Mouse (Mus musculus) liver, embryonic 11.5 days (tissue): ENCODE measurements around the gene Scn3b. TPM values are rescaled to one million over a fixed set of nuclear protein-coding genes. Genes with fewer than 3 reads are reported as not detected.

Source experiments
- ATAC-seq: fragments of 200-750 bp; cut with Nextera tagmentation; replicated peaks from 2 replicates; pipeline ENCODE4 v1.8.0; 2017; ENCODE audit warnings: moderate number of reproducible peaks, mild to moderate bottlenecking, moderate TSS enrichment, moderate library complexity; ENCODE audit not compliant: low FRiP score
- DNase-seq: peaks from one replicate; pipeline ENCODE4 v3.0.0-alpha.2; 2017; ENCODE audit warnings: low spot score
- H3K27ac ChIP-seq: fragments of 300-500 bp; sonication (generic); 2 replicates; pipeline ENCODE4 v1.5.1; 2014; ENCODE audit warnings: mild to moderate bottlenecking, low read depth, low read length, control low read depth
- H3K27me3 ChIP-seq: fragments of 300-500 bp; sonication (generic); replicated peaks from 2 replicates; pipeline ENCODE4 v1.6.1; 2014; ENCODE audit warnings: low read length, mixed read lengths; ENCODE audit not compliant: control insufficient read depth, insufficient read depth
- H3K36me3 ChIP-seq: fragments of 300-500 bp; sonication (generic); 2 replicates; pipeline ENCODE4 v1.6.1; 2014; ENCODE audit warnings: mild to moderate bottlenecking, low read length, moderate library complexity, mixed read lengths; ENCODE audit not compliant: control insufficient read depth, insufficient read depth
- H3K4me1 ChIP-seq: fragments of 300-500 bp; sonication (generic); replicated peaks from 2 replicates; pipeline ENCODE4 v1.6.1; 2014; ENCODE audit warnings: low read length, mixed read lengths; ENCODE audit not compliant: control insufficient read depth, insufficient read depth
- H3K4me2 ChIP-seq: fragments of 300-500 bp; sonication (generic); 2 replicates; pipeline ENCODE4 v1.6.1; 2014; ENCODE audit warnings: mild to moderate bottlenecking, control low read depth, moderate library complexity
- H3K4me3 ChIP-seq: fragments of 300-500 bp; sonication (generic); 2 replicates; pipeline ENCODE4 v1.5.1; 2014; ENCODE audit warnings: low read depth, low read length, control low read depth
- H3K9ac ChIP-seq: fragments of 300-500 bp; sonication (generic); 2 replicates; pipeline ENCODE4 v1.6.1; 2014; ENCODE audit warnings: low read depth, low read length, control low read depth
- H3K9me3 ChIP-seq: fragments of 300-500 bp; sonication (generic); 2 replicates; pipeline ENCODE4 v1.6.1; 2016; ENCODE audit warnings: low read length, inconsistent platforms, mixed read lengths; ENCODE audit not compliant: control insufficient read depth
- WGBS: fragments of 180-500 bp; shearing (Covaris S2); extraction: QIAGEN DNeasy Blood & Tissue Kit; methylation state at CpG from one replicate; pipeline ENCODE4 v1.1.7; 2014; 5-methylcytosine and 5-hydroxymethylcytosine counted together
- polyA plus RNA-seq: library from polyadenylated mRNA; unstranded; fragments of >200 nt; fragmentation: Nextera tagmentation; extraction: Ambion mirVana; gene quantifications from 2 replicates; pipeline ENCODE4 v1.2.1, GENCODE M21; 2014

The Scn3b gene
- polyA plus RNA-seq, 1 experiment from 2014 or later = 0.22 TPM

DNA sequence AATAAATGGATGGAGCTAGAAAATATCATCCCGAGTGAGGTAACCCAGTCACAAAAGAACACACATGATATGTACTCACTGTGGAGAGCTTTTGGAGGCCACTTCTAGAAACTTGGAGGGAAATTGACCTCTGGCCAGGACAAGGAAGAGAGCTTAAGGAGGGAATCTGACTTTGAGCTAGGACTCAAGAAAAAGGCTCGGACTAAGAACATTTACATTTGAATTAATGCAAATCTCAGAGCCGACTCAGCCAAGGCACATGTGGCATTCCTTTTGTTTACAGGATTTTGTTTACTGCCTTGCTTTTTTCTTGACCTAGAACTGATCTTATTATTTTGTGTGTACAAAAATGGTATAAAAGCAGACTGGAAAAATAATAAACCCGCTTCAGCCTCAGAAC is 29.3 kb upstream of the Scn3b start:
- H3K27me3 ChIP-seq = peaks cover 12% of the 10 kb centered on the region
- H3K4me1 ChIP-seq = peaks cover 2% of the 10 kb centered on the region; the same call in 1 of the 2 replicates
- no peak overlapping the region for H3K4me2 ChIP-seq
- no peak overlapping the region for H3K4me3 ChIP-seq
- H3K9ac ChIP-seq = no peak overlapping the region
- no peaks in the 10 kb centered on the region for H3K9me3 ChIP-seq
- H3K27ac ChIP-seq = no peak overlapping the region
- H3K36me3 ChIP-seq = no peaks in the 10 kb centered on the region
- DNase-seq = no peak
- no peak for ATAC-seq
- 34% methylated on average over 4 of the region's 4 CpGs for WGBS

DNA sequence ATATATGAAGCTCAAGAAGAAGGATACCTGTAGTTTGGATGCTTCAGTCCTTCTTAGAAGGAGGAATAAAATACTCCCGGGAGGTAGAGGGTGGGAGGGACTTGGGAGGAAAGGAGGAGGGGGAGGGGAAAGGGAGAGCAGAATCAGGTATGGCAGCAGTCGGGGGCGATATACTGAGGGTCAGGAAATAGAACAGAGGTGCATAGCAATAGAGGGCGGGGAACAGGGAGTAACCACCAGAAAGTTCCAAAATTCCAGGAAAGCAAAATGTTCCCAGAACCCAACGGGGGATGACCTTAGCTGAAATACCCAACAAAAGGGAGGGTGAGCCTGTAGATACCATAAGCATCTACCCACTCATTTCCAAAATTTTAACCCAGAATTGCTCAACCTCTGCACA is 28.7 kb upstream of the Scn3b start:
- Histone ChIP-seq H3K27ac (no peak overlapping the region), H3K27me3 (peaks cover 12% of the 10 kb centered on the region), H3K36me3 (no peaks in the 10 kb centered on the region), H3K4me3 (no peak overlapping the region), H3K9ac (no peak overlapping the region), H3K4me2 (no peak overlapping the region), H3K9me3 (no peaks in the 10 kb centered on the region), H3K4me1 (peaks cover 2% of the 10 kb centered on the region; the same call in 1 of the 2 replicates)
- no peak for ATAC-seq
- WGBS = 24% methylated on average over 5 of the region's 5 CpGs
- DNase-seq = no peak

DNA sequence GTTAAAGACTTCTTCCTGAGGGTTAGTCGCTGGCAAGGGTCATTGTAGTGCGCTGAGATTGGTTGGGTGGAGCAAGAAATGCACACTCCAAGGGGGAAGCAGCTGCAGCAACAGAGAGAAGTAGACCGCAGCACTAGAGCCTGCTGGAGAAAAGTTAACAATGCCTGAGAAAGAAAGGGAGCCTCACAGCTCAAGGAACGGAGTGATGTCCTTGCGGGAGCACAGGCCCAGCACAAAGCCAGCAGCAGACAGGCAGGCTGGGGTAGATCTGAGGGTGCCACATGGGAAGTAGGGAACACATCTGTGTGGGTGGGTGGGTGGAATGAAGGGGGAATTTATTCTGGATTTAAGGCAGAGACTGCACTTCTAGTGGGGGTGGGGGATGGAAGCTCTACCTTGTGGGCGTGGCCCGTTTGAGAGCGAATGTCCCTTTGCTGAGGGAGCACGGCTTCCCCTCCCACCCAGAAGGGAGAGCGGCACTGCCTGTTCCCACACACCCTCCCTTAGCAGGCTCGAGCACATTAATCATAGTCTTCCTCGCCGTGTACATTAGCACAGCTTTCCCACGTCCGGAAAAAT is 27.7 kb upstream of the Scn3b start:
- DNase-seq (peak; percentile 42), ATAC-seq (peak; percentile 66; the same call in 1 of the 2 replicates)
- peaks cover 2% of the 10 kb centered on the region; the same call in 1 of the 2 replicates for H3K4me1 ChIP-seq
- H3K27ac ChIP-seq = no peak overlapping the region
- peak overlapping the region; percentile 70 for H3K4me2 ChIP-seq
- peaks cover 12% of the 10 kb centered on the region for H3K27me3 ChIP-seq
- peak overlapping the region; percentile 39 for H3K4me3 ChIP-seq
- H3K9me3 ChIP-seq = no peaks in the 10 kb centered on the region
- 3% methylated on average over 15 of the region's 15 CpGs for WGBS
- H3K9ac ChIP-seq = peak overlapping the region; percentile 37; the same call in 1 of the 2 replicates
- no peaks in the 10 kb centered on the region for H3K36me3 ChIP-seq

DNA sequence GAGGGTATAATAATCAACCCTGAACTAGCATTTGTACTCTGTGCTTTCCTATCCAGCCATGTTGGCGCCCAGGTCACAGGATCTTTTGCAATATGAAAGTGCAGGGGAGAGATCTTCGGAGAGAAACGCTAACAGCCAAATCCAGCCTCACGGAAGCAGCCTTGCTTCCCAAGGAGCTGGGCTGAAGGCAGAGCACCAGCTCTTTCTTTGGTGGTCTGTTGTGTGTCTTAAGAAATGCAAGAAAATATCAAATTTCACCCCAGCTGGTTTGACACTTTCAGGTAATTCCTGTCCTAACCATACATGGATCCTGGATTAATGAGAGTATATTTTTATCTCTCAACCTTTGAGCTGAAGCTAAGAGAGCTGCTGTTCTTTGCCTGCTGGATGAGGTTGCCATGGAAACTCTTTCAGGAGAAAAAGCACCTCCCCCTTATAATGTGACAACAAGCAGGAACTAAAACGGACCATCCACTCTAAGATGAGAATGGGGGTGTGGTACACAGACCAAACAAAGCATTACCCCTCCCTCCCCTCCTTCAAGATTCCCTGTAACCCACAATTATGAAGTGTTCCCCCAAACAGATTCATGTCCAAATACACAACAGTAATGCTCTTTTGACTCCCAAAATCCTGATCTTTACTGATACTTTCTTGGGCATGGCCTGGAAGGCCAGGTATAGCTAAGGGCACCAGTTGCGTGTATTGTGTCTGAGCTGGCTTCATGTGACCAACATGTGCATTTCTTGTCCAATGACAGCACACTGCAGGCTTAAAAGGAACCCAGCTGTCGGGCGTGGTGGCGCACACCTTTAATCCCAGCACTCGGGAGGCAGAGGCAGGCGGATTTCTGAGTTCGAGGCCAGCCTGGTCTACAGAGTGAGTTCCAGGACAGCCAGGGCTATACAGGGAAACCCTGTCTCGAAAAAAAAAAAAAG is 26.8 kb upstream of the Scn3b start:
- Histone ChIP-seq H3K9ac (peak overlapping the region; percentile 37; the same call in 1 of the 2 replicates), H3K27me3 (peaks cover 12% of the 10 kb centered on the region), H3K9me3 (no peaks in the 10 kb centered on the region), H3K4me1 (peaks cover 2% of the 10 kb centered on the region; the same call in 1 of the 2 replicates), H3K4me2 (peak overlapping the region; percentile 70), H3K36me3 (no peaks in the 10 kb centered on the region), H3K4me3 (peak overlapping the region; percentile 39), H3K27ac (no peak overlapping the region)
- ATAC-seq = no peak
- DNase-seq = no peak
- 47% methylated on average over 13 of the region's 13 CpGs for WGBS

DNA sequence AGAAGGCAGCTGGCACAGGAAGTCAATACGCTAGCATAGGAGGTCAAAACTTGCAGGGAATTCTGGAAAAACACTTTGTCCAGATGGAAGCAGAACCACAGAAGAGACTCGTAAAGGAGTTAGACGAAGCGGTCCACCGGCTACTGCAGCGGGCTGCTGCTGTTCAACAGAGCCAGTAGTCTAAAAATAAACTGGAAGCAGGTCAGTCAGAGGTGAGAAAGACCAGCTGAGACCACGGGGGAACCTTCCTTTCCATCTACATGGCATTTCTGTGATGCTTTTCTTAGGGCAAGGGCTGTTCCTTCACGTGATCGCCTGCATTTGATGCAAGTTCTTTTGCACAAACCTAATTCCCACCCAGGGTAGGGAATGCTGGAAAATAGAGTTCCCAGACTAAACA is 23.6 kb upstream of the Scn3b start:
- Histone ChIP-seq H3K36me3 (no peaks in the 10 kb centered on the region), H3K27ac (no peak overlapping the region), H3K9me3 (no peaks in the 10 kb centered on the region), H3K4me2 (no peak overlapping the region), H3K9ac (no peak overlapping the region), H3K27me3 (peaks cover 9% of the 10 kb centered on the region), H3K4me1 (peaks cover 2% of the 10 kb centered on the region; the same call in 1 of the 2 replicates), H3K4me3 (no peak overlapping the region)
- DNase-seq (no peak), ATAC-seq (no peak)
- 76% methylated on average over 9 of the region's 9 CpGs for WGBS

DNA sequence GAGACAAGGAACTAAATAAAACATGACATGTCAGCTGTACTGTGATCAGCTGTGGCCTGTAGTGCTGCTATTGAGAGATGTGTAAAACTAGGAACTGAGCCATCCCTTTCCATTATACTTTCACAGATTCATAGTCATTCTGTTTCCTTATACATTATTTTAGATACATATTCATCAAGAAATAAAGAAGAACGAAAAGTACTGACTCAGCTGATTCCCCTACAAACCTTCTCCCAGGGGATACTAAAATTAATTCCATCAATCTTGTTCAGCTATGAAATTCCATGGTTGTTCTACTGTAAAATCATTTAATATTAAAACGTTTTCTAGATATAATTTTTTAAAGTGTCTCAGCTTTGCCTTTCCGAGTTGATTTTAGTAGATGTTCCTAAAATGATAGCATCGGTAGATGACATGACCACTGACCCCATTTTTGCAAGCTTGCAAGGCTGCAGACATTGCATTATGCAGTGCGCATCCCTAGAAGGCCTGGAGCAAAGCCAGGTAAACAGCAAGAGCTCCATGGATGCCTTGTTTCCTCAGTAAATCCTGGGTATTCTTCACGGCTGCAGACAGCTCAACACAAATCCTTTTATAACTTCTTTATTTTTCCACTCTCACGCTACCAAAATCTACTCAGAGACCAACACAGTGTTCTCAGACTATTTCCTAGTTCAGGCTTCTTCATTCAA is 22.9 kb upstream of the Scn3b start:
- H3K27me3 ChIP-seq = peaks cover 3% of the 10 kb centered on the region
- no peaks in the 10 kb centered on the region for H3K36me3 ChIP-seq
- H3K4me3 ChIP-seq = no peak overlapping the region
- H3K4me1 ChIP-seq = peaks cover 2% of the 10 kb centered on the region; the same call in 1 of the 2 replicates
- H3K27ac ChIP-seq = no peak overlapping the region
- no peak overlapping the region for H3K9ac ChIP-seq
- DNase-seq (no peak), ATAC-seq (no peak)
- 83% methylated on average over 7 of the region's 7 CpGs for WGBS
- no peaks in the 10 kb centered on the region for H3K9me3 ChIP-seq
- H3K4me2 ChIP-seq = no peak overlapping the region

DNA sequence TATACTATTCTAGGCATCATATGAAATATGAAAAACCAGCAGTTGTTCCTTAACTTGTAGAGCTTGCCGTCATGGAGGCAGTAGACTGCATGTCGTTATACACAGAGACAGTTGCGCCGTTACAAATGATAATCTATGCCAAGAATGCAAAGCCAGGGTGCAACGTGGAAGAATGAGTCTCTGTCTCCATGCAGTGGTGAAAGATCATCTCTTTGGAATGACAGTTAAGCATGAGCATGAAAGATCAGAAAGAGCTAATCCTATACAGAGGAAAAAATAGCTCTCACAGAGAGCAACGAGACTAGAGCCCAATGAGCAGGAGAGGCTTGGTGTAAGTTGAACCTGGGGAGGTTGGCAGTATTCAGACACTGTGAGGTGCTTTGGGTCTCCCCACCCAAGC is 22.3 kb upstream of the Scn3b start:
- no peak overlapping the region for H3K4me2 ChIP-seq
- ATAC-seq (no peak), DNase-seq (no peak)
- peaks cover 2% of the 10 kb centered on the region; the same call in 1 of the 2 replicates for H3K4me1 ChIP-seq
- no peak overlapping the region for H3K4me3 ChIP-seq
- no peaks in the 10 kb centered on the region for H3K36me3 ChIP-seq
- no peak overlapping the region for H3K27ac ChIP-seq
- H3K9me3 ChIP-seq = no peaks in the 10 kb centered on the region
- WGBS = 81% methylated on average over 6 of the region's 6 CpGs
- H3K27me3 ChIP-seq = no peaks in the 10 kb centered on the region
- H3K9ac ChIP-seq = no peak overlapping the region

DNA sequence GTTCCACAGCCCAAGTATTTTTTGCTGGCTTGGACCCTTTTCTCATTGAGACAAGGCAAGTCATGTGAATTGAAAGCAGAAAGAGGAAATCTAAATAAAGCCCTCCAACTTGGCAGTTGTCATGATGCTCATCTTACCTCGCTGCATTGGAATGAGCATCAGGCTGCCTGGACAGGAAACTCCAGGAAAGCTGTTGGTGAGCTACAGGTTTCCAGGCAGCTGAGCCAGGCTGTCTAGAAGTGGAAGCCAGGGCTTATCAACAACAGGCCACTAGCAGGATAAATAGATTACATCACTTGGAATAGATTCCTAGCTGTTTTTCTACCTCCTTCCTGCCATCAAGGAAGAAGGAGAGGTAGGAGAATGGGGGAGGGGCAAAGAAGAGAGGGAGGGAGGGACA is 19.9 kb upstream of the Scn3b start:
- no peak overlapping the region for H3K4me3 ChIP-seq
- no peak for DNase-seq
- ATAC-seq = no peak
- H3K36me3 ChIP-seq = no peaks in the 10 kb centered on the region
- no peaks in the 10 kb centered on the region for H3K9me3 ChIP-seq
- no peak overlapping the region for H3K27ac ChIP-seq
- H3K9ac ChIP-seq = no peak overlapping the region
- no peaks in the 10 kb centered on the region for H3K27me3 ChIP-seq
- no peak overlapping the region for H3K4me2 ChIP-seq
- no peaks in the 10 kb centered on the region for H3K4me1 ChIP-seq
- WGBS = 39% methylated on average over 1 of the region's 1 CpGs
